Mouse (Mus musculus): ENCODE data around the gene Ngef. TPM values are rescaled to one million over a fixed set of nuclear protein-coding genes. Genes with fewer than 3 reads are reported as not detected.
"Not testable (repeated sequence)": the region's sequence is repeated elsewhere in the genome, so short reads cannot be mapped to it uniquely, and the experiment has no call there.

Ngef gene
- polyA plus RNA-seq, 1 experiment from 2014 or later = 2.2 TPM

DNA sequence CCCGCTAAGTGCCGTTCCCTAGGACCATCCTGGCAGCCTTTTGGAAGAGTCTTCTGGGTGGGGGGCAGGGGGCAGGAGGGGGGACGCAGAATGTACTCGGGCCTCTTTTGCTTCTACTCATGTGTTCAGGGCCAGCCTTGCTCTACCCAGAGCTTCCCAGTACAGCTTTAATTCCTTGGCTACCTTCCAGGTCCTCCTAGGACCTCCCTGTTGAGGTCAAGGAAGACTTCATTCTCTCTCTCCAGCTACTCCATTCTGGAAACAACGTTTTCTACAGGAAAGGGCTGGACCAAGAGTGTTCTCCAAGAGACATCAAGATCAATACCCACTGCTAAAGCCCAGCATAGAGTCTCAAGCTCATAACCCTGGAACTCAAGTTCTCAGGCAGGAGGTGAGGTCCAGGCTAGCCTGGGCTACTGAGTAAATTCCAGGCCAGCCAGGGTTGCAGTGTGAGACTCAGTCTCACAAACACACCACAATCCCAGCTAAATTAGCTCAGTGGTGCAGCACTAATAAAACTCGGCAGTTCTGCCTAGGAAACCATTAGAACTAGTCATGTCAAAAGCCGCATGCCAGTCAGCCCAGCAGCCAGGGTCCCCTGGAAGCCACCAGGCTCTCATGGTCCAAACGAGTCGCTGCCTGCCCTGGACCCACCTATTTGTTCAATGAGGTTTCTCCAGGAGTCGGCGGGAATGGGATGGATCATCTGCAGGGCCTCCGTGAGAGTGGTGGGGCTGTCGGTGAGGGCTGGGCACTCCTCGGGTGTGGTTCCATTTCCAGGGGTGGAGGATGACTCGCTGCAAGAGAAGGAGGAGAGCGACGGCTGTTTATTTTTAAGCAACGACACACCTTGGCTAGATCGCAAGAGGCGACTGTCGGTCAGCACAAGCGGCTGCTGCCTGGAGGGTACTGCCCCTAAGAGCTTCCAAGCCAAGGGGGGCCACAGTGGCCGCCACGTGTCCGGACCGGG is 64.8 kb downstream of the Ngef start:
- H3K9me3 ChIP-seq = no peaks in the 10 kb centered on the region
- H3K4me1 ChIP-seq = peaks cover 12% of the 10 kb centered on the region
- peak overlapping the region; percentile 78 for H3K4me3 ChIP-seq (replicated peaks)
- H3K36me3 ChIP-seq (replicated peaks) = no peaks in the 10 kb centered on the region
- no peak overlapping the region for H3K9ac ChIP-seq
- peaks cover 56% of the 10 kb centered on the region for H3K27me3 ChIP-seq
- H3K4me2 ChIP-seq = peak overlapping the region; percentile 99
- no peak overlapping the region for H3K27ac ChIP-seq
- ATAC-seq (ENCODE audit: low FRiP score) = no peak
- WGBS = 21% methylated on average over 26 of the region's 26 CpGs

DNA sequence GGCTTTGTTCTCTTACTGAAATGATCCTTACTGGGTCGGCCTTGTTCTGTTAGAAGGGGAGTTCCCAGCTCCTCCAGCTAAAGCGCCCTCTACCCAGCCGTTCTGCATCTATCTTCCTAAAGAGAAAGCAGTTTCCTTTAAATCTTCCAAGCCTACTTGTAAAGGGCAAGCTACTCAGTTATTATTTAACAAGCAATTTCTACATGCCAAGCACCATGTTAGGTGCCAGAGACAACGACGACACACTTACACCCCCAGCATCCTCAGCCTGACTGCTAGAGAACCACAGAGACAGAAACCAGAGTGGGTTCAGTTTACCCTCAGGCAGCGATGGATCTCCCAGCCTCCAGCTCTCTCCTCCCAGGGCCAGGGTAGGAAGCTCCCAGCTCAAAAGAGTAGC is 65.8 kb downstream of the Ngef start:
- 59% methylated on average over 6 of the region's 6 CpGs for WGBS
- Histone ChIP-seq H3K4me2 (no peak overlapping the region), H3K9ac (no peak overlapping the region), H3K36me3 (replicated peaks) (no peaks in the 10 kb centered on the region), H3K27ac (no peak overlapping the region), H3K27me3 (peaks cover 56% of the 10 kb centered on the region), H3K4me3 (replicated peaks) (no peak overlapping the region), H3K4me1 (peaks cover 15% of the 10 kb centered on the region), H3K9me3 (no peaks in the 10 kb centered on the region)
- ATAC-seq (ENCODE audit: low FRiP score) = no peak

DNA sequence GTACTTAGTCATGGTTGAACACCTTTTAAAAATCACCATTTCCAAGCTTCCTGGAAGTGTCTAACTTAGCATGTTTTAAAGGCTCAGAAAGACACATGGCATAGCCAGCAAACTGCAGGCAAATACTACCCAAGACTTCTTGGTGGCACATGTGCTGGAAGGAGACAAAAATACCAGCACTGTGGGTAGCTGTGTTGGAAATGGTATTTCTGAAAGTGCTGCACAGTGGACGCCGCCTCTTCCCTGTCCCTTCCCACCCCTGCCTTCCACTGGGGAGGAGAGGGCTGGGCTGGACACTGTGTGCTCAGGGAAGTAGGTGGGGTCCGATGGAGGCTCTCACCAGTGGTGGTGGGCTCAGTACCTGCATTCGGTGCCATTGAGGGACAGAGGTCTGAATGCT is 68.1 kb downstream of the Ngef start:
- no peak overlapping the region for H3K9ac ChIP-seq
- H3K9me3 ChIP-seq = no peaks in the 10 kb centered on the region
- no peak overlapping the region for H3K4me2 ChIP-seq
- H3K27ac ChIP-seq = no peak overlapping the region
- no peaks in the 10 kb centered on the region for H3K36me3 ChIP-seq (replicated peaks)
- H3K4me1 ChIP-seq = peaks cover 15% of the 10 kb centered on the region
- WGBS = 90% methylated on average over 4 of the region's 4 CpGs
- H3K27me3 ChIP-seq = peaks cover 39% of the 10 kb centered on the region
- no peak overlapping the region for H3K4me3 ChIP-seq (replicated peaks)
- ATAC-seq (ENCODE audit: low FRiP score) = no peak

DNA sequence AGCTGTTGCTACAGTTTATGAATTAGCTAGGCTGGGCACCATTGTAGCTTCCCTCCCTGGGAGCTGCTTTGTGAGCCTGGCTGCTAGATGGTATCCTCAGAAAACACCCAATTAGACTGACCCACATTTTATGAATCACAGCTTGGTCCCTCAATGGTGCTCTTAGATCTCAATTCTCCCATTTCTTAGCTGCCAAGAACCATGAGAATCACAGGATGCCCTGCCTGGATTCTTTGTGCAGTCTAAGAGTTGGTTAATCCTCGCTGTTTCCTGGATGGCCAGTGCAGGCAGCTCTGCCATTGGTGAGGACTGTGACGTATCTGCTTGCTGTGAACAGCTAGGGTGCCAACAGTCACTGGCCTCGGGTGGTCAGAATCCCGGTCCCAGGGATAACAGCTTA is 80.1 kb downstream of the Ngef start:
- WGBS = 82% methylated on average over 4 of the region's 4 CpGs
- no peak for ATAC-seq (ENCODE audit: low FRiP score)
- H3K9me3 ChIP-seq = no peaks in the 10 kb centered on the region
- no peaks in the 10 kb centered on the region for H3K4me1 ChIP-seq
- no peak overlapping the region for H3K4me2 ChIP-seq
- H3K4me3 ChIP-seq (replicated peaks) = no peak overlapping the region
- no peaks in the 10 kb centered on the region for H3K27me3 ChIP-seq
- H3K9ac ChIP-seq = no peak overlapping the region
- no peak overlapping the region for H3K27ac ChIP-seq
- H3K36me3 ChIP-seq (replicated peaks) = no peaks in the 10 kb centered on the region

DNA sequence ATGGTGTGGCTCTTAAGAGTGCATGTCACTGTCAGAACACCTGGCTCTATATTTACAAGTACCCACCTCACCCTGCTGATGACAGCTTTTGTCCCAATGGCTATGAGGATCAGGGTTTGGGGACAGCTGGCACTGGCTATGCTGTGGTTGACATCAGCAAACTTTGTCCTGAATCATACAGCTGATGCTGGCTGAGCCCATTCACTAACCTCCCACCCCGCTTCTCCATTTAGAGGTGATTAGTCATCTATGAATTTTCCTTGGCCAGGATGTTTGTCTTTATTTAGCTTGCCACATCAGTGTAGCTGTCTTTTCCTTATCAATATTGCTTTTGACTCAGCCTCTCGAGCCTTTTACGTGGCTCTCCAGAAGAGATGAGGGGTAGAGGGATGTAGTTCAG is 81.4 kb downstream of the Ngef start:
- no peak overlapping the region for H3K4me2 ChIP-seq

DNA sequence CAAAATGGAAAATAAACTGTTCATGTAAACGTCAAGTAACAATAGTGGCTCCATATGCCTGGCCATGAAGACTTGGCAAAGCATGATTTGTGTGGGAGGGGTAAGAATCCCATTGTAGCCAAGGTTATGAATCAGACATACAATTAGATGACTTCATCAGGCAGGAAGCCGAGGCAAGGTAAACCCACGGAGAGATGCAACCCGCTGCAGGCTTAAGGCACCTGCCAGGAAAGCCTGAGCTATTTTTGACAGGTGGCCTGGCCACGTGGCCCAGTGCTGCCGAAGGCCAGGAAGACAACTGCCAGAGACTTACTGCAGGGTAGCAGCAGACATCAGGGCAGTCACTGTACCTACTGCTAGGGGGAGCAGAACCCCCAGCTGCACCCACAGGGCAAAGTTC is 87.3 kb downstream of the Ngef start:
- no peaks in the 10 kb centered on the region for H3K4me1 ChIP-seq
- no peaks in the 10 kb centered on the region for H3K36me3 ChIP-seq (replicated peaks)
- H3K4me3 ChIP-seq (replicated peaks) = no peak overlapping the region
- no peak overlapping the region for H3K27ac ChIP-seq
- H3K9me3 ChIP-seq = no peaks in the 10 kb centered on the region
- no peak overlapping the region for H3K9ac ChIP-seq
- no peak overlapping the region for H3K4me2 ChIP-seq
- WGBS = 80% methylated on average over 6 of the region's 6 CpGs
- H3K27me3 ChIP-seq = no peaks in the 10 kb centered on the region
- no peak for ATAC-seq (ENCODE audit: low FRiP score)

More for the DNA sequence above, 81.4 kb downstream of the Ngef start:
- Histone ChIP-seq H3K9me3 (no peaks in the 10 kb centered on the region), H3K27me3 (no peaks in the 10 kb centered on the region), H3K9ac (no peak overlapping the region), H3K4me1 (no peaks in the 10 kb centered on the region), H3K27ac (no peak overlapping the region), H3K36me3 (replicated peaks) (no peaks in the 10 kb centered on the region), H3K4me3 (replicated peaks) (no peak overlapping the region)
- 92% methylated on average over 3 of the region's 3 CpGs for WGBS
- ATAC-seq (ENCODE audit: low FRiP score) = no peak

DNA sequence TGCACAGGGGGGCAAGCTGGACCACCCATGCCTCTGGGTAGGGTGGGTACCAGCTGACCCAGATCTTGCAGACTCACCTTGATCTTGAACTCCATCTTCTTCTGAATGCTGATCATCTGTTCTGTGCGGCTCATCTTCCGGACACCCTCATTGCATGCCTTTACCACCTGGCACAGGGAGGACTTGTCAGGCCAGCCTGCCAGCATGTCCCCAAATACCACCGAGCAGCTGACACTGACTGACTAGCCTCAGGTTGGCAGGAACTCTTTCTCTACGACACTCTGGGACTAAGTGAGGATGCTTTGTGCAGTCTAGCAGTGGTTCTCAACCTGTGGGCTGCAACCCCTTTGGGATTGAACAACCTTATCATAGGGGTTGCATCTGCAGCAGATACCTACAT is 91.1 kb downstream of the Ngef start:
- H3K27ac ChIP-seq = no peak overlapping the region
- 88% methylated on average over 4 of the region's 4 CpGs for WGBS
- no peak for ATAC-seq (ENCODE audit: low FRiP score)
- no peak overlapping the region for H3K4me2 ChIP-seq
- no peaks in the 10 kb centered on the region for H3K36me3 ChIP-seq (replicated peaks)
- no peak overlapping the region for H3K9ac ChIP-seq
- no peaks in the 10 kb centered on the region for H3K4me1 ChIP-seq
- H3K4me3 ChIP-seq (replicated peaks) = no peak overlapping the region
- H3K9me3 ChIP-seq = no peaks in the 10 kb centered on the region
- no peaks in the 10 kb centered on the region for H3K27me3 ChIP-seq

DNA sequence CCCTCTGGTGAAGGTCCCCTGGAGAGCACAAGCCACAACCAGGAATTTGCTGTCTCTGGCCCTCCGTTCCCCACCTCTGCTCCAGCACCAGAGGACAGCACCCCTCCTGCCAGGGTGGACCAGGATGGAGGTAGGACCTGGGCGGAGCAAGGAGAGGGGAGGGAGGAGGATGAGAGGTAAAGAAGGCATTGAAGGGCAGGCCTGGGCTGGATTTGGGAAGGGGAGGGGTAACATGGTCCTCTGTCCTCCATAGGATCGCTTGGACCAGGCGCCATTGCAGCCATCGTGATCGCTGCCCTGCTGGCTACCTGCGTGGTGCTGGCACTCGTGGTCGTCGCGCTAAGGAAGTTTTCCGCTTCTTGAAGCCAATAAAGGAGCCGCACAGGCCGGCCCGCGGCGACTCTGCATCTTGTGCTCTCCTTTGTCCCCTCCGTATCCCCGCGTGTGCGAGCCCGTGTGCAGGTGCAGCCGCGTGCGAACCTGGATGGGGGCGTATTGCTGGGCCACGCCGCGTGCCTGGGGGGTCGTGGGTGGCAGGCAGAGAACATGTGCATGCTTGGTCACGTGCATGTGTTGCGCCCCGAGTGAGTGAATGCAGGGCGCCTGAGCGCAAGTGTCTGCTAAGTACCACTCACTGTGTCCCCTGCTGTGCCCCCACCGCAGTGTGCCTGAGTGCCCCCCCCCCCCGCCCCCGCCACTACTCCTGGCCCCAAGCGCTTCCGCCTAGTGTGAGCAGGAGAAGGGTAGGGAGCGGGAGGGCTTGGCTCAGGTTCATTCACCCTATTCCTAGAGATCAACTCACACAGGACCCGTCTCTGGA is 98.4 kb downstream of the Ngef start:
- no peaks in the 10 kb centered on the region for H3K36me3 ChIP-seq (replicated peaks)
- peak; percentile 51 for ATAC-seq (ENCODE audit: low FRiP score)
- no peak overlapping the region for H3K27ac ChIP-seq
- peak overlapping the region; percentile 68 for H3K4me2 ChIP-seq
- peaks cover 9% of the 10 kb centered on the region for H3K4me1 ChIP-seq
- no peaks in the 10 kb centered on the region for H3K9me3 ChIP-seq
- 1% methylated on average over 42 of the region's 42 CpGs for WGBS
- H3K4me3 ChIP-seq (replicated peaks) = peak overlapping the region; percentile 41
- peaks cover 27% of the 10 kb centered on the region for H3K27me3 ChIP-seq
- peak overlapping the region; percentile 53 for H3K9ac ChIP-seq

DNA sequence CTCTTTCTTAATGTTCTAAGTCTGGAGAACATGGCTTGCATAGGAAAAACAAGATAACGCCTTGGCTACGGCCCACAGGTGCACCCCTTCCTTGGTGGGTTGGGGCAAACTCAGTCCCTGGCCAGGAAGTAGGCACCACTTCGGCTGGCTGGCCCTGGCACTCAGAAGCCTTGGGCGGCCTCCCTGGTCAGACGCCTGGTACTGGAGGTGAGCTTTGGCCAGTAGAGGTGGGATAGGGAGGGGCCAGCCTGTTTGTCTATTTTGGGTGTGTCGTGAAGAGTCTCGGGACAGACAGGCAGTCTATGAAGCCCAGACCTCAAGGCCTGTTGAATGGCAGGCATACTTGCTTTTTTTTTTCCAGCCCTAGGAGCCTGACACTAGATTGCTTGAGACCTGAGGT is 101.1 kb downstream of the Ngef start:
- Histone ChIP-seq H3K9me3 (no peaks in the 10 kb centered on the region), H3K4me2 (no peak overlapping the region), H3K36me3 (replicated peaks) (no peaks in the 10 kb centered on the region), H3K27ac (no peak overlapping the region), H3K9ac (no peak overlapping the region), H3K4me1 (peaks cover 9% of the 10 kb centered on the region), H3K27me3 (peaks cover 27% of the 10 kb centered on the region), H3K4me3 (replicated peaks) (no peak overlapping the region)
- no peak for ATAC-seq (ENCODE audit: low FRiP score)
- WGBS = 85% methylated on average over 7 of the region's 7 CpGs

DNA sequence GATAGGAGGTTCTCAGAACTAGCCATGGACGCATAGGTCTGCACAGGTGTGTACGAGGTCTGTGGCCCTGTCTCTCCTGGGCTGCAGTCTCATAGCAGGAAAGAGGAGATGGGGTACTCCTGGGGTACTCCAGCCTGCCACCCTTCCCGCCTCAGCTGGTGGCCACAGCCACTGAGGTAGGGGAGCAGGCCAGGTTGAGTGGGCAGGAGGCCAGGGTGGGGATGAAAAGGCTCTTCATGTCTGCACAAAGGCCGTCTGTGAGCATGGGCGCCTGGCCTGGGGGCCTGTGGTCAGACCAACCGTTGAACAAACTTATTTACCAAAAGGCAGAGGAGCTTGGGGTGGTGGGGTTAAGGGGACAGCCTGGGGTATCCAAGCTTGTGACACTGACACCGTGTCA is 101.8 kb downstream of the Ngef start:
- no peak for ATAC-seq (ENCODE audit: low FRiP score)
- H3K9ac ChIP-seq = no peak overlapping the region
- H3K4me1 ChIP-seq = peaks cover 9% of the 10 kb centered on the region
- WGBS = 80% methylated on average over 7 of the region's 7 CpGs
- no peaks in the 10 kb centered on the region for H3K36me3 ChIP-seq (replicated peaks)
- no peak overlapping the region for H3K4me3 ChIP-seq (replicated peaks)
- no peak overlapping the region for H3K27ac ChIP-seq
- H3K27me3 ChIP-seq = peaks cover 27% of the 10 kb centered on the region
- H3K4me2 ChIP-seq = no peak overlapping the region
- H3K9me3 ChIP-seq = no peaks in the 10 kb centered on the region

DNA sequence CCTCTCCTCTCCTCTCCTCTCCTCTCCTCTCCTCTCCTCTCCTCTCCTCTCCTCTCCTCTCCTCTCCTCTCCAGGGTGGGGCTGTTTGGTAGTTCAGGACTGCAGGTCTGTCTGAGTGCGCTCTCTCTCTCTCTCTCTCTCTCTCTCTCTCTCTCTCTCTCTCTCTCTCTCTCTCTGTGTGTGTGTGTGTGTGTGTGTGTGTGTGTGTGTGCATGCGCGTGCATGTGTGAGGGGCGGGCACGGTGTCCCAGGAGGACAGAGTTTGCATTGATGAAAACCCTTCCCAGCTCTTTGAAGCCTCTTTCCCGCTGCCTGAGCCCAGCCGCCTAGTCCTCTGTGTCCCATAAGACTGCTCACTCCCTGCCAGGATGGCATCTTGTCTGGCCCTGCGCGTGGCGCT is 103.7 kb downstream of the Ngef start, which contains the start of gene Snorc:
Gene Snorc (plus strand): TSS at position 301 of the 400 bp plus-strand sequence.
- not testable (repeated sequence) for H3K4me3 ChIP-seq (replicated peaks); H3K9me3 ChIP-seq; ATAC-seq (ENCODE audit: low FRiP score); H3K4me2 ChIP-seq; H3K36me3 ChIP-seq (replicated peaks); H3K27ac ChIP-seq; H3K4me1 ChIP-seq; H3K9ac ChIP-seq
- peaks cover 11% of the 10 kb centered on the region for H3K27me3 ChIP-seq
- WGBS = 18% methylated on average over 9 of the region's 10 CpGs

DNA sequence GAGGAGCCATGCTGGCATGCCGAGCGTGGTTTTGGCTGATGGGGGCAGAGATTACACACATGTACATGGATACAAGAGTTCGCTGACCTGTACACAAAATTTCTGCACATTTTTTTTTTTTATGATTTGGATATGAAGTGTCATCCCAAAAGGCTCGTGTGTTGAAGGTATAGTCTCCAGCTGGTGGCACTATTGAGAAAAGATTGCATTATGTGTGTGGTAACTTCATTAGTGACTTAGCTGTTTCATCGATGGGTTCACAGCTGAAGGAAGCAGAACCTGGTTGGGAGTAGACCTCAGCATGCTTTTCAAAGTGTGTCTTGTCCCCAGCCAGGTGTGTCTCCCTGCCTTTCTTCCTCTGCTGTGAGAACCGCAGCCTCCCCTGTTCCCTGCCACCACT is 105.3 kb downstream of the Ngef start:
- H3K4me3 ChIP-seq (replicated peaks) = no peak overlapping the region
- H3K9me3 ChIP-seq = no peaks in the 10 kb centered on the region
- ATAC-seq (ENCODE audit: low FRiP score) = no peak
- H3K9ac ChIP-seq = no peak overlapping the region
- H3K36me3 ChIP-seq (replicated peaks) = no peaks in the 10 kb centered on the region
- 79% methylated on average over 6 of the region's 6 CpGs for WGBS
- no peak overlapping the region for H3K4me2 ChIP-seq
- no peaks in the 10 kb centered on the region; the same call in 1 of the 2 replicates for H3K27me3 ChIP-seq
- H3K27ac ChIP-seq = no peak overlapping the region
- no peaks in the 10 kb centered on the region for H3K4me1 ChIP-seq
